Mouse (Mus musculus): Measurements from ENCODE around the gene Arnt2.

The Arnt2 gene

GRCm38 (mm10) chr7:84293054-84293453 lies 116.9 kb downstream of the Arnt2 start:
- no peak for DNase-seq (ENCODE audit: low read depth, low spot score)

GRCm38 (mm10) chr7:84287226-84287587 lies 122.8 kb downstream of the Arnt2 start:
- no peak for DNase-seq (ENCODE audit: low read depth, low spot score)

- DNase-seq (ENCODE audit: low read depth, low spot score) = no peak
Observed at GRCm38 (mm10) chr7:84286526-84287225, 123.3 kb downstream of the Arnt2 start.

- no peak for DNase-seq (ENCODE audit: low read depth, low spot score)
Observed at GRCm38 (mm10) chr7:84285790-84286189, 124.2 kb downstream of the Arnt2 start.

GRCm38 (mm10) chr7:84284974-84285373 lies 125.0 kb downstream of the Arnt2 start:
- DNase-seq (ENCODE audit: low read depth, low spot score) = no peak

GRCm38 (mm10) chr7:84282231-84282630 lies 127.7 kb downstream of the Arnt2 start:
- no peak for DNase-seq (ENCODE audit: low read depth, low spot score)

- DNase-seq (ENCODE audit: low read depth, low spot score) = no peak
Observed at GRCm38 (mm10) chr7:84279231-84279630, 130.7 kb downstream of the Arnt2 start.

GRCm38 (mm10) chr7:84275312-84275711 lies 134.7 kb downstream of the Arnt2 start:
- DNase-seq (ENCODE audit: low read depth, low spot score) = no peak

GRCm38 (mm10) chr7:84273930-84274329 lies 136.0 kb downstream of the Arnt2 start:
- DNase-seq (ENCODE audit: low read depth, low spot score) = no peak

- peak; percentile 54 for DNase-seq (ENCODE audit: low read depth, low spot score)
Observed at GRCm38 (mm10) chr7:84272206-84272818, 137.7 kb downstream of the Arnt2 start.

GRCm38 (mm10) chr7:84271429-84271828 lies 138.5 kb downstream of the Arnt2 start:
- no peak for DNase-seq (ENCODE audit: low read depth, low spot score)

- DNase-seq (ENCODE audit: low read depth, low spot score) = no peak
Observed at GRCm38 (mm10) chr7:84263466-84263865, 146.5 kb downstream of the Arnt2 start.

GRCm38 (mm10) chr7:84261341-84261740 lies 148.6 kb downstream of the Arnt2 start:
- DNase-seq (ENCODE audit: low read depth, low spot score) = no peak

- DNase-seq (ENCODE audit: low read depth, low spot score) = no peak
Observed at GRCm38 (mm10) chr7:84260401-84260800, 149.6 kb downstream of the Arnt2 start.

GRCm38 (mm10) chr7:84259309-84259985 lies 150.5 kb downstream of the Arnt2 start:
- DNase-seq (ENCODE audit: low read depth, low spot score) = no peak

- no peak for DNase-seq (ENCODE audit: low read depth, low spot score)
Observed at GRCm38 (mm10) chr7:84256661-84257060, 153.3 kb downstream of the Arnt2 start.

GRCm38 (mm10) chr7:84256245-84256644 lies 153.7 kb downstream of the Arnt2 start:
- DNase-seq (ENCODE audit: low read depth, low spot score) = no peak

GRCm38 (mm10) chr7:84254916-84255315 lies 155.1 kb downstream of the Arnt2 start:
- no peak for DNase-seq (ENCODE audit: low read depth, low spot score)

GRCm38 (mm10) chr7:84254311-84254710 lies 155.7 kb downstream of the Arnt2 start:
- DNase-seq (ENCODE audit: low read depth, low spot score) = no peak

- DNase-seq (ENCODE audit: low read depth, low spot score) = no peak
Observed at GRCm38 (mm10) chr7:84251667-84252066, 158.3 kb downstream of the Arnt2 start.

GRCm38 (mm10) chr7:84250736-84251135 lies 159.2 kb downstream of the Arnt2 start:
- DNase-seq (ENCODE audit: low read depth, low spot score) = no peak

GRCm38 (mm10) chr7:84249951-84250350 lies 160.0 kb downstream of the Arnt2 start:
- DNase-seq (ENCODE audit: low read depth, low spot score) = no peak

- DNase-seq (ENCODE audit: low read depth, low spot score) = no peak
Observed at GRCm38 (mm10) chr7:84249381-84249780, 160.6 kb downstream of the Arnt2 start.

All from retina, postnatal 7 days (tissue).